Mouse (Mus musculus): ENCODE measurements around the gene Zfp174. TPM values are rescaled to one million over a fixed set of nuclear protein-coding genes. Genes with fewer than 3 reads are reported as not detected.

Gene Zfp174
- total and polyA plus RNA-seq, 2 experiments = 0.73 to 1.3 TPM

DNA sequence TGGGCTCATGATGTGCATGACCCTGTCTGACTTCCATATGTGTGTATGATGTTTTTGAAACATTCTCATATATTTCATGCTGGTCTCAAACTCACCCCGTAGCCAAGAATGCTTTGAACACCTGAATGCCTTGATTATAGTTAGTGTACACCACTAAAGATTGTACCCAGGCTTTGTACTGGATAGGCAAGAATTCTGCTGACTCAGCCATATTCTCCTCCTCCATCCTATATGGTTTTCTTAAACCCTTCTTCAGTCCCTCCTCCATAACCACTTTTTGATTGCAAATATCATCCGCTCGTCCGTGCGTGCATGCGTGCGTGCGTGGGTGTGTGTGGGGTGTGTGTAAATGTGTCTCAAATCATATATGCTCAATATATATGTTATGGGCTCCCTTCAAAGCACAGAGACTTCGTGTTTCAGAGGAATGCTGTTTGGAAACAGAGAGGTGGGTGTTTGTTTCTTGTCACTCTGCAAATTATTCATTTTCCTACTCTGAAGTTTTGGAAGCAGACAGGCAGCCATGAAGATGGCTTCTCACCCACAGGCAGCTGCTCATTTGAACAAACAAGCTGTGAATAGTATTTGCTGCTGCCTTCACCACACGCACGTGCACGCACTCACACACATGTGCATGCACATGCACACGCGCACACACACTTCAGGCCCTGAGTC is 44.7 kb downstream of the Zfp174 start:
- WGBS = 92% methylated on average over 14 of the region's 14 CpGs
- no peak overlapping the region for H3K9ac ChIP-seq (ENCODE audit: low read depth, low read length)

DNA sequence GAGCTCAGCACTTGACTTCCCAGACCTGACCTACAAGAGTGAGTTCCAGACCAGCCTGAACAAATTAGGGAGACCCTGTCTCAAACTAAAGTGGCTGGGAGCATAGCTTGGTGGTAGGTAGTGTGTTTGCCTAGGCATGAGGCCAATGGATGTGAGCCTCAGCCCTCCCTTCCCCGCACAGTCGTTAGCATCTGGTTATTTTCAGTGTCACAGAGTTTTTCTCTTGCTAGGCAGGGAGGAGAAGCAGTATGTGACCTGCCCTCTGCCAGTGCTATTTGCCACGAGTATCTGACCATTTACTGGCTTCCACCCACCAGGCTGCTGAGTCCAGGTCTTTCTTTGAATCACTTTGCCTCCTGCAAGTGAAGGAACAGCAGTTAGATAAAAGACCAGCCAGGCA is 46.7 kb downstream of the Zfp174 start:
- peaks cover 15% of the 10 kb centered on the region for H3K4me1 ChIP-seq (ENCODE audit: control insufficient read depth, insufficient read depth, low read length)
- TF ChIP-seq POLR2A (IDR thresholded peaks at IDR 0.05; ENCODE audit: extremely low read depth, insufficient read depth, low read length) (no peak), CTCF (IDR thresholded peaks at IDR 0.05; ENCODE audit: low read depth, low read length) (no peak)
- H3K36me3 ChIP-seq (ENCODE audit: control insufficient read depth, insufficient read depth, low read length) = peaks cover 29% of the 10 kb centered on the region
- H3K27ac ChIP-seq (replicated peaks; ENCODE audit: insufficient read depth, low read depth, low read length) = peak overlapping the region; percentile 15
- DNase-seq (ENCODE audit: extremely low read depth, low read depth, low spot score) = no peak
- 8% methylated on average over 3 of the region's 3 CpGs for WGBS
- H3K4me3 ChIP-seq (ENCODE audit: insufficient read depth, low read depth, low read length) = no peak overlapping the region
- no peak overlapping the region for H3K9ac ChIP-seq (ENCODE audit: low read depth, low read length)
- H3K27me3 ChIP-seq (ENCODE audit: control insufficient read depth, insufficient read depth, low read length) = no peaks in the 10 kb centered on the region
- H3K79me2 ChIP-seq (ENCODE audit: control insufficient read depth, insufficient read depth, low read length) = peaks cover 35% of the 10 kb centered on the region

More for the DNA sequence above, 44.7 kb downstream of the Zfp174 start:
- H3K4me1 ChIP-seq (ENCODE audit: control insufficient read depth, insufficient read depth, low read length) = peaks cover 23% of the 10 kb centered on the region
- TF ChIP-seq CTCF (IDR thresholded peaks at IDR 0.05; ENCODE audit: low read depth, low read length) (no peak), POLR2A (IDR thresholded peaks at IDR 0.05; ENCODE audit: extremely low read depth, insufficient read depth, low read length) (no peak)
- no peak overlapping the region for H3K4me3 ChIP-seq (ENCODE audit: insufficient read depth, low read depth, low read length)
- no peak for DNase-seq (ENCODE audit: extremely low read depth, low read depth, low spot score)
- H3K27me3 ChIP-seq (ENCODE audit: control insufficient read depth, insufficient read depth, low read length) = no peaks in the 10 kb centered on the region
- H3K27ac ChIP-seq (replicated peaks; ENCODE audit: insufficient read depth, low read depth, low read length) = no peak overlapping the region
- peaks cover 10% of the 10 kb centered on the region for H3K36me3 ChIP-seq (ENCODE audit: control insufficient read depth, insufficient read depth, low read length)
- H3K79me2 ChIP-seq (ENCODE audit: control insufficient read depth, insufficient read depth, low read length) = peaks cover 43% of the 10 kb centered on the region

DNA sequence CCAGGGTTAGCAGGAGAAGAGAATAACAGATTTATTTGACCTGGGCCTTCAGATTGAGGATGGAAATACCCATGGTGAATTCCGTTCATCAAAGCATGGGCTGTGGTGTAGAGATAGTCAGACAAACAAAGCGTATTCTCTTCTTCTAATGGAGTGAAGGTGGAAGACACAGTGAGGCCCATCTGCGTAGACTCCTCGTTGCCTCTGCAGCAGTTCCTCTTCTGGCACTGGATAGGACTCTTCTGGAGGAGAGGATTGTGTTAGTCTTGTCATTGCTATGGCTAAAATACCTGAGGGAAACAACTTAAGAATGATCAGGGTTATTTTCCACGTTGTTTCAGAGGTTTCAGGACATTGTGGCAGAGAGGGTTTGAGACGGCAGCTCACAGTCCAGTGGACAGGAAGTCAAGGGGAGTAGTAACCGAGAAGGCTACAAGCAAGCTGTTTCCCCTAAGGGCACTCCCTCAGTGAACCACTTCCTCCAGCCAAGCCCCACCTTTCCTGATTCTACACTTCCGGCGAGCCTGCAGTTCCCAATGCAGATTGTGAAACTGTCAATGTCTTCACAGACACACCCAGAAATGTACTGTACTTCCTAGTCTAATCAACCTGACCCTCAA is 48.2 kb downstream of the Zfp174 start:
- Histone ChIP-seq H3K27me3 (ENCODE audit: control insufficient read depth, insufficient read depth, low read length) (no peaks in the 10 kb centered on the region), H3K36me3 (ENCODE audit: control insufficient read depth, insufficient read depth, low read length) (peaks cover 44% of the 10 kb centered on the region), H3K4me1 (ENCODE audit: control insufficient read depth, insufficient read depth, low read length) (peaks cover 13% of the 10 kb centered on the region), H3K79me2 (ENCODE audit: control insufficient read depth, insufficient read depth, low read length) (peaks cover 27% of the 10 kb centered on the region), H3K4me3 (ENCODE audit: insufficient read depth, low read depth, low read length) (no peak overlapping the region; the same call in 1 of the 2 replicates), H3K9ac (ENCODE audit: low read depth, low read length) (peak overlapping the region; percentile 1; the same call in 1 of the 2 replicates), H3K27ac (replicated peaks; ENCODE audit: insufficient read depth, low read depth, low read length) (peak overlapping the region; percentile 48)
- peak; percentile 52 for DNase-seq (ENCODE audit: extremely low read depth, low read depth, low spot score)
- 59% methylated on average over 9 of the region's 9 CpGs for WGBS
- TF ChIP-seq CTCF (IDR thresholded peaks at IDR 0.05; ENCODE audit: low read depth, low read length) = no peak
- TF ChIP-seq POLR2A (IDR thresholded peaks at IDR 0.05; ENCODE audit: extremely low read depth, insufficient read depth, low read length) = no peak

DNA sequence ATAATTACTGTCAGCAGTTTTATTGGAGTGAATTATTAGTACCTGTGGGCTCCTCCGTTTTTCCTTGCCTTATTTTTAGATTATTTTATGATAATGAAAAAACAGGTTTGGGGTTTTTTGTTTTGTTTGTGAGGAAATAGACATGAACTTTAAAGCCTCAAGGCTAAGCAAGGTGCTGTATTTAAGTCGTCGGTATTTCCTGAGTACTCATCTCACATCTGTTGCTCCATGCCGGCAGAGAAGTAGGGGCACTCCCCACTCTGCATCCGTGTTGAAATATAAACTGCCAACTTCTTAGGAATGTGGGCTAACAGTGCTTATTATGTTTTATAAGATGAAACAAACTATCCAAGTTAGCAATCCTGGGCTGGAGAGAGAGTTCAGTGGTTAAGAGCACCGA is 49.0 kb downstream of the Zfp174 start:
- Histone ChIP-seq H3K27ac (replicated peaks; ENCODE audit: insufficient read depth, low read depth, low read length) (no peak overlapping the region), H3K4me1 (ENCODE audit: control insufficient read depth, insufficient read depth, low read length) (peaks cover 8% of the 10 kb centered on the region), H3K36me3 (ENCODE audit: control insufficient read depth, insufficient read depth, low read length) (peaks cover 52% of the 10 kb centered on the region), H3K9ac (ENCODE audit: low read depth, low read length) (no peak overlapping the region), H3K27me3 (ENCODE audit: control insufficient read depth, insufficient read depth, low read length) (no peaks in the 10 kb centered on the region), H3K79me2 (ENCODE audit: control insufficient read depth, insufficient read depth, low read length) (peaks cover 27% of the 10 kb centered on the region), H3K4me3 (ENCODE audit: insufficient read depth, low read depth, low read length) (no peak overlapping the region)
- TF ChIP-seq POLR2A (IDR thresholded peaks at IDR 0.05; ENCODE audit: extremely low read depth, insufficient read depth, low read length) = no peak
- TF ChIP-seq CTCF (IDR thresholded peaks at IDR 0.05; ENCODE audit: low read depth, low read length) = no peak
- 79% methylated on average over 6 of the region's 6 CpGs for WGBS
- DNase-seq (ENCODE audit: extremely low read depth, low read depth, low spot score) = no peak

DNA sequence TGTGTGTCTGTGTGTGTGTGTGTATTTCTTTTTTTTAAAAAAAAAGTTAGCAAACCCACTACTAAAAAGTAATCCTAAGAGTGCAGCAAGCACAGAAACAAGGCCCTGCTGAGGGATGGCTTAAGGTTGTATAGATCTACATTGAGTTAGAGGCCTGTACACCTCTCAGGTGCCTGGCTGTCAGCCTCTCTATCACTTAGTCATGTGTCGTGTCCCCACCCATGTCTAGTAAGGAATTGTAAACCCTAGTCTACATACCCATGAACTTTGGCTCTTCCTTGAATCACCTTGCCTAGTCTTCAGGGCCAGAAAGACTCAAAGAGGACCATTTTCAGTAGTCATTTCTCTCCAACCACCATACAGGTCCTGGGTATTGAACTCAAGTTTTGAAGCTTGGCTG is 49.5 kb downstream of the Zfp174 start:
- peaks cover 25% of the 10 kb centered on the region for H3K79me2 ChIP-seq (ENCODE audit: control insufficient read depth, insufficient read depth, low read length)
- peaks cover 8% of the 10 kb centered on the region for H3K4me1 ChIP-seq (ENCODE audit: control insufficient read depth, insufficient read depth, low read length)
- no peak overlapping the region for H3K27ac ChIP-seq (replicated peaks; ENCODE audit: insufficient read depth, low read depth, low read length)
- 88% methylated on average over 1 of the region's 1 CpGs for WGBS
- H3K36me3 ChIP-seq (ENCODE audit: control insufficient read depth, insufficient read depth, low read length) = peaks cover 57% of the 10 kb centered on the region
- no peaks in the 10 kb centered on the region for H3K27me3 ChIP-seq (ENCODE audit: control insufficient read depth, insufficient read depth, low read length)
- no peak overlapping the region for H3K9ac ChIP-seq (ENCODE audit: low read depth, low read length)
- TF ChIP-seq CTCF (IDR thresholded peaks at IDR 0.05; ENCODE audit: low read depth, low read length) (no peak), POLR2A (IDR thresholded peaks at IDR 0.05; ENCODE audit: extremely low read depth, insufficient read depth, low read length) (no peak)
- no peak overlapping the region for H3K4me3 ChIP-seq (ENCODE audit: insufficient read depth, low read depth, low read length)
- DNase-seq (ENCODE audit: extremely low read depth, low read depth, low spot score) = no peak

DNA sequence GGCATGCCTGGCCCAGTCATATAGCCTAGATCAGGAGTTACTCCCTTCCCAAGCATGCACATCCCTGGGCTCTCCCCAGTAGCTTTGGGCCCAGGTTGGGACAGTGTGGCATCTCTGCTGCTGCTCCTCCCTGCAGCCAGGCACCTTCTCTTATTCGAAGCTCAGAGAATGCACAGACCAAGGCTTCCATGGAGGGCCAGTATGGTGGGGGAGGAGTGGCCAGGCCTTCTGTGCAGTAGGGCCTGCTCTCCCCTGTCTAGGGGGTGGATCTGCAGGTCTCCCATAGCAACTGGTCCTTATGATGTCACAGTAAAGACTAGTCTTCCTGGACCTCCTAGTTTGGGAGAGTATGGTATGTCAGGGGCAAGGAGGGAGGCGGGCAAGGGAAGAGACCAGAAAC is 60.4 kb downstream of the Zfp174 start:
- Histone ChIP-seq H3K4me3 (ENCODE audit: insufficient read depth, low read depth, low read length) (no peak overlapping the region), H3K27me3 (ENCODE audit: control insufficient read depth, insufficient read depth, low read length) (no peaks in the 10 kb centered on the region), H3K36me3 (ENCODE audit: control insufficient read depth, insufficient read depth, low read length) (peaks cover 14% of the 10 kb centered on the region)

More for the DNA sequence above, 60.4 kb downstream of the Zfp174 start:
- TF ChIP-seq CTCF (IDR thresholded peaks at IDR 0.05; ENCODE audit: low read depth, low read length) = no peak
- TF ChIP-seq POLR2A (IDR thresholded peaks at IDR 0.05; ENCODE audit: extremely low read depth, insufficient read depth, low read length) = no peak
- Histone ChIP-seq H3K79me2 (ENCODE audit: control insufficient read depth, insufficient read depth, low read length) (no peaks in the 10 kb centered on the region), H3K4me1 (ENCODE audit: control insufficient read depth, insufficient read depth, low read length) (peaks cover 2% of the 10 kb centered on the region; the same call in 1 of the 2 replicates), H3K9ac (ENCODE audit: low read depth, low read length) (no peak overlapping the region), H3K27ac (replicated peaks; ENCODE audit: insufficient read depth, low read depth, low read length) (no peak overlapping the region)
- DNase-seq (ENCODE audit: extremely low read depth, low read depth, low spot score) = no peak
- 79% methylated on average over 2 of the region's 2 CpGs for WGBS

Other genes with a start within 250 kb of the Zfp174 start
- gene Mefv, start 129.2 kb upstream of the Zfp174 start, total RNA-seq (2014; rRNA removed) = 0.20 and 0.46 TPM in 2 replicates
- 0.02 and 0.09 TPM in 2 replicates for gene Mefv, start 129.2 kb upstream of the Zfp174 start, polyA plus RNA-seq (2012; rRNA removed)
- gene Zfp263, start 103.2 kb upstream of the Zfp174 start, total RNA-seq (2014; rRNA removed) = 9.0 and 9.3 TPM in 2 replicates
- 3.1 and 4.1 TPM in 2 replicates for gene Zfp263, start 103.2 kb upstream of the Zfp174 start, polyA plus RNA-seq (2012; rRNA removed)
- gene Olfr15, start 16.4 kb upstream of the Zfp174 start, total RNA-seq (2014; rRNA removed) = not detected in 2 replicates
- not detected in 2 replicates for gene Olfr15, start 16.4 kb upstream of the Zfp174 start, polyA plus RNA-seq (2012; rRNA removed)
- 32.0 and 43.4 TPM in 2 replicates for gene Naa60, start 25.1 kb downstream of the Zfp174 start, total RNA-seq (2014; rRNA removed)
- 83.0 and 88.5 TPM in 2 replicates for gene Naa60, start 25.1 kb downstream of the Zfp174 start, polyA plus RNA-seq (2012; rRNA removed)
- gene Zfp597, start 37.3 kb downstream of the Zfp174 start, total RNA-seq (2014; rRNA removed) = 8.5 and 10.1 TPM in 2 replicates
- gene Zfp597, start 37.3 kb downstream of the Zfp174 start, polyA plus RNA-seq (2012; rRNA removed) = 1.6 and 2.1 TPM in 2 replicates
- 0.40 and 0.46 TPM in 2 replicates for gene Gm20695, start 37.4 kb downstream of the Zfp174 start, total RNA-seq (2014; rRNA removed)
- 0.13 and 0.19 TPM in 2 replicates for gene Gm20695, start 37.4 kb downstream of the Zfp174 start, polyA plus RNA-seq (2012; rRNA removed)
- gene 1700037C18Rik, start 61.4 kb downstream of the Zfp174 start, total RNA-seq (2014; rRNA removed) = 0.40 and 0.46 TPM in 2 replicates
- 1.4 and 1.5 TPM in 2 replicates for gene 1700037C18Rik, start 61.4 kb downstream of the Zfp174 start, polyA plus RNA-seq (2012; rRNA removed)
- gene Cluap1, start 61.5 kb downstream of the Zfp174 start, total RNA-seq (2014; rRNA removed) = 5.0 and 5.4 TPM in 2 replicates
- 2.5 and 2.7 TPM in 2 replicates for gene Cluap1, start 61.5 kb downstream of the Zfp174 start, polyA plus RNA-seq (2012; rRNA removed)
- gene Nlrc3, start 129.4 kb downstream of the Zfp174 start, total RNA-seq (2014; rRNA removed) = 0.18 and 0.20 TPM in 2 replicates
- gene Nlrc3, start 129.4 kb downstream of the Zfp174 start, polyA plus RNA-seq (2012; rRNA removed) = 0.29 and 0.67 TPM in 2 replicates
- 2.6 and 3.4 TPM in 2 replicates for gene Slx4, start 156.5 kb downstream of the Zfp174 start, total RNA-seq (2014; rRNA removed)
- gene Slx4, start 156.5 kb downstream of the Zfp174 start, polyA plus RNA-seq (2012; rRNA removed) = 2.7 and 6.6 TPM in 2 replicates
- gene Dnase1, start 189.7 kb downstream of the Zfp174 start, total RNA-seq (2014; rRNA removed) = 0.13 TPM in 1 of 2 replicates, not detected in the other
- gene Dnase1, start 189.7 kb downstream of the Zfp174 start, polyA plus RNA-seq (2012; rRNA removed) = 0.16 and 0.24 TPM in 2 replicates
- gene Trap1, start 230.6 kb downstream of the Zfp174 start, total RNA-seq (2014; rRNA removed) = 151 and 167 TPM in 2 replicates
- gene Trap1, start 230.6 kb downstream of the Zfp174 start, polyA plus RNA-seq (2012; rRNA removed) = 161 and 179 TPM in 2 replicates